Mouse (Mus musculus) stomach, postnatal 0 days (tissue): ENCODE measurements at regions not wholly inside any gene's neighbourhood (a gene's known extent, or its start where the extent isn't known, plus 50 kb on each side); places are given as distances from the start of the nearest gene placed in this dataset.

Experiments
- CTCF ChIP-seq: IDR thresholded peaks from 2 replicates; pipeline ENCODE4 v1.5.1; 2016; ENCODE audit warnings: antibody characterized with exemption, low read depth, mild to moderate bottlenecking, moderate library complexity
- EP300 ChIP-seq: optimal IDR thresholded peaks from 2 replicates; pipeline ENCODE3; 2016; ENCODE audit warnings: antibody characterized with exemption

DNA sequence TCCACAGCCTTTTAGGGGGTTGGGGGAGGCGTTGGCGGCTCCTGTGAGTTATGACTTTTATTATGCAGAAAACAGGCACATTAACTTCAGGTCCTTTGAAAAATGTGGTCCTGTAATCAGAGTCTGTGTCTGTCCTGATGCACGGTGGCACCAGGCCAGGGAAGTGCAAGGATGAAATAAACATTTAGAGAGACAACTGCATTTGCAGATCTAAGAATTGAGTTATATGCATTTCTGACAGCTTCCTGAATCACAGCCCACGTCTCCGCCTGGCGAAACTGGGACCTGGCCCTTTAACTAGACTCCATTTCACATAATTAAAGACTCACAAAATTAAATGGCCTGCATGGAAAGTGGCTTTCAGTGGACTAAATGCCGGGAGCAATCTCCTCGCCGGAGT lies 90.3 kb downstream of the 3100002H09Rik start:
- TF ChIP-seq EP300 (no peak), CTCF (no peak)
